ENCODE assay signal across 8 mouse cellular contexts in the genomic region with DNA sequence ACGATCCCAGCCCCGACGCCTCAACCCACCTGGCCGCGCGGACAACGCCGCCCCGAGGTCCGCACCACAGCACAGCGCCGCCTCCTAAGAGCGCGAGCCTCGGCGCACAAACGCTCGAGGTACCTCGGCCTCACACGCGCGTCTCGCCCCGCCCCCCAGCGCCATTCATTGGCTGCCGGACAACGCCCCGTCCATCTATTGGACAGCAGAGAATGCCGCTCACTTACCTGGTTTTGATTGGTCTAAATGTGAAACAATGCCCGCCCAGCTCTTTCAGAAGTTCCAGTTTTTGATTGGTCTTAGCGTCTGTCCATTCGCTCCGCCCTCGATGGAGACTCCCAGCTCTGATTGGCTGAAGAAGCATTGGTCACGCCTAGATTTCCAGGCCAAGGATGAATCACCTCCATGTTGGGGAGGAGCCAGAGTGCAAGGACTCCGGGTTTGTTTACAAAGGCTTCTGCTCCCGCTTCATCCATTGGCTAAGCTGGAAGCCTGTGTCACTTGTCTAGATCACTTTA. TPM values are rescaled to one million over a fixed set of nuclear protein-coding genes. Genes with fewer than 3 reads are reported as not detected.
DNase-seq lines count a peak whose midpoint lies in the region; ATAC-seq and TF ChIP-seq lines count a peak whose summit lies in the region.

A gene (minus strand): TSS at position 136 of the 518 bp plus-strand sequence.

- peaks cover 4% of the 10 kb centered on the region; the same call in 1 of the 2 replicates for H3K36me3 ChIP-seq in embryonic facial prominence, embryonic 14.5 days (ENCODE audit: control insufficient read depth, insufficient read depth, low read length)
- no peaks in the 10 kb centered on the region for H3K36me3 ChIP-seq in heart, adult 2 months (ENCODE audit: control insufficient read depth, insufficient read depth, low read length)
- H3K36me3 ChIP-seq in limb, embryonic 13.5 days, result peaks cover 9% of the 10 kb centered on the region
- H3K36me3 ChIP-seq in midbrain, embryonic 16.5 days (ENCODE audit: control insufficient read depth, insufficient read depth, low read length), result no peaks in the 10 kb centered on the region

- H3K9me3 ChIP-seq in embryonic facial prominence, embryonic 14.5 days (ENCODE audit: control insufficient read depth, low read length), result no peaks in the 10 kb centered on the region
- H3K9me3 ChIP-seq in limb, embryonic 13.5 days, result no peaks in the 10 kb centered on the region
- H3K9me3 ChIP-seq in midbrain, embryonic 16.5 days (replicated peaks; ENCODE audit: control insufficient read depth, low read length, poor library complexity, severe bottlenecking), result no peaks in the 10 kb centered on the region

- H3K4me1 ChIP-seq in embryonic facial prominence, embryonic 14.5 days (ENCODE audit: control insufficient read depth, insufficient read depth, low read length), result peaks cover 5% of the 10 kb centered on the region; the same call in 1 of the 2 replicates
- H3K4me1 ChIP-seq in heart, adult 2 months (ENCODE audit: control insufficient read depth, insufficient read depth, low read length), result peaks cover 3% of the 10 kb centered on the region
- H3K4me1 ChIP-seq in limb, embryonic 13.5 days, result peaks cover 15% of the 10 kb centered on the region
- H3K4me1 ChIP-seq in midbrain, embryonic 16.5 days (ENCODE audit: control insufficient read depth, insufficient read depth, low read length), result peaks cover 16% of the 10 kb centered on the region

- TF ChIP-seq CTCF in heart, adult 2 months (IDR thresholded peaks at IDR 0.05), result peak; percentile 39

- no peaks in the 10 kb centered on the region for H3K27me3 ChIP-seq in embryonic facial prominence, embryonic 14.5 days (replicated peaks; ENCODE audit: control insufficient read depth, insufficient read depth, low read length)
- no peaks in the 10 kb centered on the region for H3K27me3 ChIP-seq in heart, adult 2 months (ENCODE audit: control insufficient read depth, insufficient read depth, low read length)
- H3K27me3 ChIP-seq in limb, embryonic 13.5 days, result no peaks in the 10 kb centered on the region
- no peaks in the 10 kb centered on the region for H3K27me3 ChIP-seq in midbrain, embryonic 16.5 days (ENCODE audit: control insufficient read depth, insufficient read depth, low read depth, low read length)

- H3K79me2 ChIP-seq in heart, adult 2 months (replicated peaks; ENCODE audit: control insufficient read depth, insufficient read depth, low read length), result no peaks in the 10 kb centered on the region

- H3K4me2 ChIP-seq in embryonic facial prominence, embryonic 14.5 days (ENCODE audit: low read depth, low read length), result peak within 1 kb of the TSS; percentile 66
- H3K4me2 ChIP-seq in limb, embryonic 13.5 days (replicated peaks), result peak within 1 kb of the TSS; percentile 81
- peak within 1 kb of the TSS; percentile 82 for H3K4me2 ChIP-seq in midbrain, embryonic 16.5 days (ENCODE audit: low read length)

- H3K9ac ChIP-seq in embryonic facial prominence, embryonic 14.5 days (ENCODE audit: low read depth, low read length), result peak within 1 kb of the TSS; percentile 84
- peak within 1 kb of the TSS; percentile 76 for H3K9ac ChIP-seq in heart, adult 2 months (ENCODE audit: low read depth, low read length)
- peak within 1 kb of the TSS; percentile 85 for H3K9ac ChIP-seq in limb, embryonic 13.5 days
- peak within 1 kb of the TSS; percentile 62 for H3K9ac ChIP-seq in midbrain, embryonic 16.5 days (ENCODE audit: low read depth, low read length)

- ATAC-seq in embryonic facial prominence, embryonic 14.5 days (ENCODE audit: low read depth), result peak; percentile 99
- ATAC-seq in limb, embryonic 13.5 days (ENCODE audit: low FRiP score, low read depth), result peak; percentile 99
- peak; percentile 99 for ATAC-seq in midbrain, embryonic 16.5 days

- peak within 1 kb of the TSS; percentile 86 for H3K27ac ChIP-seq in embryonic facial prominence, embryonic 14.5 days (replicated peaks; ENCODE audit: low read depth, low read length)
- H3K27ac ChIP-seq in heart, adult 2 months, result peak within 1 kb of the TSS; percentile 90
- peak within 1 kb of the TSS; percentile 88 for H3K27ac ChIP-seq in limb, embryonic 13.5 days
- H3K27ac ChIP-seq in midbrain, embryonic 16.5 days (ENCODE audit: low read length), result peak within 1 kb of the TSS; percentile 76

- TF ChIP-seq EP300 in heart, adult 2 months (IDR thresholded peaks at IDR 0.05; ENCODE audit: insufficient read depth, low read depth, low read length), result 0 out of 2 replicates have a peak, but pooled peaks have one; percentile 6

- intact Hi-C loops in heart, adult 2 months (cut with DNase I), result loop anchor here (2.0 to 5.0 kb wide), 3 partner anchors 37 to 86 kb away; a partner anchor contains a TSS

- peak; percentile 84 for TF ChIP-seq POLR2A in heart, adult 2 months (IDR thresholded peaks at IDR 0.05; ENCODE audit: insufficient read depth, low read depth, low read length)

- WGBS in embryonic facial prominence, embryonic 14.5 days, result 0% methylated on average over 24 of the region's 37 CpGs
- under 1% methylated on average over 37 of the region's 37 CpGs for WGBS in heart, adult 2 months
- under 1% methylated on average over 35 of the region's 37 CpGs for WGBS in limb, embryonic 13.5 days
- WGBS in midbrain, embryonic 16.5 days, result under 1% methylated on average over 37 of the region's 37 CpGs

- peak within 1 kb of the TSS; percentile 73 for H3K4me3 ChIP-seq in embryonic facial prominence, embryonic 14.5 days (ENCODE audit: low read depth, low read length)
- peak within 1 kb of the TSS; percentile 61 for H3K4me3 ChIP-seq in heart, adult 2 months
- H3K4me3 ChIP-seq in limb, embryonic 13.5 days, result peak within 1 kb of the TSS; percentile 69
- H3K4me3 ChIP-seq in midbrain, embryonic 16.5 days (ENCODE audit: low read depth, low read length), result peak within 1 kb of the TSS; percentile 53

- DNase-seq in 3T3-L1 (ENCODE audit: low read depth, low spot score), result peak; percentile 100
- peak; percentile 93 to 94 for DNase-seq in adrenal gland, postnatal 4 days (ENCODE audit: low spot score in 2 of 2)
- DNase-seq in embryonic facial prominence, embryonic 14.5 days (ENCODE audit: low spot score), result peak; percentile 100
- DNase-seq in heart, adult 2 months, result peak; percentile 96 to 98
- DNase-seq in kidney, adult 8-10 months, result peak; percentile 99 to 100
- peak; percentile 94 to 99 for DNase-seq in spleen, postnatal 10 days (ENCODE audit: low spot score in 2 of 2)

RNA-seq across cellular contexts. Expression of the gene that starts here (rescaled TPM):
- 10 to 100 TPM; 32.5 to 36.2 TPM for total RNA-seq in adrenal gland, postnatal 4 days (2021)
- polyA plus RNA-seq in embryonic facial prominence, embryonic 14.5 days (2014; fragmentation: Nextera tagmentation; extraction: Ambion mirVana), result 17.2 and 17.3 TPM in 2 replicates
- 10 to 100 TPM; 35.4 to 39.4 TPM for total RNA-seq in heart, adult 2 months (2021)
- 13.4 and 31.8 TPM in 2 replicates for polyA plus RNA-seq in heart, adult 2 months (2012; rRNA removed)
- polyA plus RNA-seq in limb, embryonic 13.5 days (2015; fragmentation: Nextera tagmentation; extraction: Ambion mirVana), result 19.2 and 20.5 TPM in 2 replicates
- polyA plus RNA-seq in midbrain, embryonic 16.5 days (2015; fragmentation: Nextera tagmentation; extraction: Ambion mirVana), result 29.7 and 30.6 TPM in 2 replicates

Comparison
In these comparisons a context has a peak if more than half of its experiments do, and no peak if none do; other contexts are left out.
1. Peak in every context shown above with its lines: DNase-seq, ATAC-seq, H3K4me3 ChIP-seq and H3K27ac ChIP-seq.